Mouse (Mus musculus) myocyte (in vitro differentiated cells): ENCODE results near the gene Slc36a1.

Experiments used
- E2F4 ChIP-seq: IDR thresholded peaks from one replicate; pipeline ENCODE4 v1.6.1; 2011; ENCODE audit warnings: mild to moderate bottlenecking, control low read depth, moderate library complexity; ENCODE audit not compliant: insufficient read depth
- MAX ChIP-seq: IDR thresholded peaks from one replicate; pipeline ENCODE4 v1.6.1; 2011; ENCODE audit warnings: low read depth, mild to moderate bottlenecking, control low read depth
- MYOD1 ChIP-seq, 3 experiments: IDR thresholded peaks; one replicate each; pipeline ENCODE4 v1.6.1; 2011; ENCODE audit warnings: control low read depth in 2 of 3, low read depth in 2 of 3, mild to moderate bottlenecking in 2 of 3, moderate library complexity in 1 of 3; ENCODE audit not compliant: insufficient read length in 2 of 3, control insufficient read depth in 1 of 3
- MYOG ChIP-seq, 3 experiments: IDR thresholded peaks; one replicate each; pipeline ENCODE4 v1.6.1; 2011; ENCODE audit warnings: control low read depth in 2 of 3, low read depth in 2 of 3, mild to moderate bottlenecking in 2 of 3; ENCODE audit not compliant: insufficient read length in 2 of 3, control insufficient read depth in 1 of 3, insufficient read depth in 1 of 3
- POLR2A ChIP-seq: IDR thresholded peaks from one replicate; pipeline ENCODE4 v1.6.1; 2011; ENCODE audit warnings: low read depth, mild to moderate bottlenecking, control low read depth, moderate library complexity; ENCODE audit not compliant: insufficient read length
- TCF12 ChIP-seq: IDR thresholded peaks from one replicate; pipeline ENCODE4 v1.6.1; 2011; ENCODE audit warnings: mild to moderate bottlenecking, control low read depth; ENCODE audit not compliant: poor library complexity, insufficient read depth, severe bottlenecking
- TCF3 ChIP-seq: IDR thresholded peaks from one replicate; pipeline ENCODE4 v1.6.1; 2011; ENCODE audit warnings: low read depth, control low read depth; ENCODE audit not compliant: insufficient read length

DNA sequence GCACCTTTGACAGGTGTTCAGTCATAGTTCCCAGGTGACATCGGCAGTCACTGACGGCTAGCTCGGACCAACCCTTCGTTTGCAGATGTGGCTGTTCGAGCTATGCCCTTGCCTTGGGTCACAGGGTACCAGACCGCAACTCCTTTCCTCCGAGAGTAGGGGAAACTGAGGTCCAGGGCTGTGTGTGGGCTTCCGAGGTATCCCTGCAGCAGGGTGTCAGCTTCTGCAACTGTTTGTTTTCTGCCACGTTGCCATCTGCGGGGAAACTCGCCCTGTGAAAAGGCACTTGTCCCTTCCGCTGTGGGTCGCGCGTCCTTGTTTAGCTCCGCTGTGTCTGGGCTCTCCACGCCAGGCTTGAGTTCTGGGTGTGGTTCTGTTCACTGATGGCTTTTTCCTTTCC, 452 bp downstream of the Slc36a1 start:
- TF ChIP-seq POLR2A (no peak), TCF12 (no peak), MYOG (IDR thresholded peaks at IDR 0.05; ENCODE audit: control insufficient read depth in 1 of 3, insufficient read depth in 1 of 3, insufficient read length in 2 of 3, low read depth in 2 of 3) (no peak), TCF3 (no peak), E2F4 (no peak), MAX (no peak), MYOD1 (IDR thresholded peaks at IDR 0.05; ENCODE audit: control insufficient read depth in 1 of 3, insufficient read length in 2 of 3, low read depth in 2 of 3) (no peak)
